28 mouse cellular contexts compared by ENCODE assay signal in the genomic region with DNA sequence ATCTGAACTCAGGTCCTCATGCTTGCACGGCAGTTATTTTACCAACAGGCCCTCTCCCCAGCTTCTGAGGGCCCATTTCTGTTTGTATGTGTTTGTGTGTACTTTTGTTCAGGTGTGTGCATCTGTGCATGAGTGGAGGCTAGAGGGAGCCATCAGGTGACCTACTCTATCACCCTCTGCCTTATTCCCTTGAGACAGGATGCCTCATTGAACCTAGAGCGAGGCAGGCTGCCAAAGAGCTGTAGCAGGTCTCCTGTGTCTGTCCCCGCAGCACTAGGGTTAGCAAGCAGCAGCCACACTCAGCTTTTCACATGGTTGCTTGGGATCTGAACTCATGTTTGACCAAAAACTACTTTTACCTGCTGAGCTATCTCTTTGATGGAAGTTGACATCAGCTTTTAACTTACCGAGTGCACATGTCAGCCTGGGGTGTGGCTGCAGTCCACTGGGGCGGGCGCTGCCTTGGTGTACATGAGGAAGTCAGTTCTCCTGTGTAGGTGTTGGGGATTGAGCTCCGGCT. TPM values are rescaled to one million over a fixed set of nuclear protein-coding genes. Genes with fewer than 3 reads are reported as not detected.
"Had no signal": no experiment of that assay in that cellular context is flagged by ENCODE, and none has a peak within 500 bp of the region (broad histone marks: within the 10 kb centered on the region; RNA-seq: fewer than 3 reads in every experiment).

No protein-coding gene starts in this region.

- H3K4me2 ChIP-seq: limb, embryonic 13.5 days; liver, embryonic 12.5 days; liver, embryonic 15.5 days; lung, embryonic 15.5 days; midbrain, embryonic 11.5 days had no signal

- H3K9me3 ChIP-seq: limb, embryonic 10.5 days; limb, embryonic 13.5 days; liver, embryonic 12.5 days; liver, embryonic 15.5 days; lung, embryonic 15.5 days had no signal

- H3K27me3 ChIP-seq: limb, embryonic 13.5 days; liver, embryonic 12.5 days; liver, embryonic 15.5 days; lung, embryonic 15.5 days had no signal

- DNase-seq: kidney, adult 8-10 months; kidney, postnatal 25 days; liver; lung, adult 18-20 months; lung, postnatal 10 days; lung, postnatal 4 days; midbrain, embryonic 14.5 days; right cerebral cortex, adult 18-20 months; right cerebral cortex, postnatal 14 days; right cerebral cortex, postnatal 4 days; thymus, adult 18-20 months; thymus, postnatal 36 days had no signal

- ATAC-seq: intestine, postnatal 0 days; liver, embryonic 12.5 days had no signal

- H3K4me1 ChIP-seq: liver, embryonic 12.5 days; liver, embryonic 15.5 days; lung, embryonic 15.5 days had no signal

- H3K4me3 ChIP-seq: limb, embryonic 10.5 days; limb, embryonic 13.5 days; liver, embryonic 12.5 days; liver, embryonic 15.5 days; lung, embryonic 15.5 days had no signal

- H3K9ac ChIP-seq: limb, embryonic 13.5 days; liver, embryonic 12.5 days; liver, embryonic 15.5 days; lung, embryonic 15.5 days had no signal

- H3K27ac ChIP-seq: limb, embryonic 10.5 days; limb, embryonic 13.5 days; liver, embryonic 12.5 days; liver, embryonic 15.5 days; lung, embryonic 15.5 days had no signal

- H3K36me3 ChIP-seq: limb, embryonic 10.5 days; limb, embryonic 13.5 days; liver, embryonic 12.5 days; liver, embryonic 15.5 days; lung, embryonic 15.5 days had no signal

RNA-seq across cellular contexts. Expression of gene Gm11172, which starts 47.1 kb away (rescaled TPM):
- polyA plus RNA-seq: intestine, embryonic 14.5 days; intestine, postnatal 0 days; kidney, embryonic 16.5 days; limb, embryonic 10.5 days; limb, embryonic 13.5 days; liver, embryonic 12.5 days; liver, embryonic 15.5 days; lung, embryonic 15.5 days; midbrain, embryonic 11.5 days; midbrain, embryonic 14.5 days; midbrain, postnatal 0 days; neural tube, embryonic 11.5 days; neural tube, embryonic 14.5 days; spleen, adult 2 months; stomach, embryonic 16.5 days; testis, adult 2 months; urinary bladder, adult 2 months had no signal

RNA-seq across cellular contexts. Expression of gene Prm1, which starts 54.1 kb away (rescaled TPM):
- polyA plus RNA-seq: intestine, embryonic 14.5 days; intestine, postnatal 0 days; kidney, embryonic 16.5 days; limb, embryonic 10.5 days; liver, embryonic 12.5 days; liver, embryonic 15.5 days; midbrain, embryonic 11.5 days; midbrain, embryonic 14.5 days; midbrain, postnatal 0 days; neural tube, embryonic 11.5 days; neural tube, embryonic 14.5 days; stomach, embryonic 16.5 days; urinary bladder, adult 2 months had no signal
